Mouse (Mus musculus): ENCODE results near the gene Epha6. TPM values are rescaled to one million over a fixed set of nuclear protein-coding genes. Genes with fewer than 3 reads are reported as not detected.

The Epha6 gene
- polyA plus RNA-seq, 1 experiment from 2014 or later = not detected

- ATAC-seq = no peak
- Histone ChIP-seq H3K27me3 (replicated peaks; ENCODE audit: insufficient read depth, low read length) (no peaks in the 10 kb centered on the region), H3K27ac (ENCODE audit: low read length) (no peak overlapping the region), H3K36me3 (ENCODE audit: insufficient read depth, low read length) (no peaks in the 10 kb centered on the region), H3K4me3 (ENCODE audit: low read depth, low read length) (no peak overlapping the region), H3K4me1 (ENCODE audit: insufficient read depth, low read depth, low read length) (no peaks in the 10 kb centered on the region), H3K9me3 (ENCODE audit: low read length) (no peaks in the 10 kb centered on the region), H3K9ac (replicated peaks; ENCODE audit: low read depth) (no peak overlapping the region), H3K4me2 (replicated peaks; ENCODE audit: low read depth, low read length) (no peak overlapping the region)
- TF ChIP-seq EP300 (IDR thresholded peaks at IDR 0.05) = no peak
- TF ChIP-seq CTCF (IDR thresholded peaks at IDR 0.05) = no peak
- DNase-seq (ENCODE audit: low spot score) = no peak
- 64% methylated on average over 2 of the region's 2 CpGs for WGBS
Measured at GRCm38 (mm10) chr16:60274109-60274508, 331.2 kb downstream of the Epha6 start.

GRCm38 (mm10) chr16:60266367-60267351 lies 338.7 kb downstream of the Epha6 start:
- ATAC-seq (no peak), DNase-seq (ENCODE audit: low spot score) (no peak)
- no peak overlapping the region for H3K4me3 ChIP-seq (ENCODE audit: low read depth, low read length)
- no peaks in the 10 kb centered on the region for H3K27me3 ChIP-seq (replicated peaks; ENCODE audit: insufficient read depth, low read length)
- TF ChIP-seq CTCF (IDR thresholded peaks at IDR 0.05) = no peak
- no peak for TF ChIP-seq EP300 (IDR thresholded peaks at IDR 0.05)
- no peak overlapping the region for H3K27ac ChIP-seq (ENCODE audit: low read length)
- H3K9me3 ChIP-seq (ENCODE audit: low read length) = no peaks in the 10 kb centered on the region
- WGBS = 79% methylated on average over 9 of the region's 9 CpGs
- no peak overlapping the region for H3K4me2 ChIP-seq (replicated peaks; ENCODE audit: low read depth, low read length)
- no peaks in the 10 kb centered on the region for H3K36me3 ChIP-seq (ENCODE audit: insufficient read depth, low read length)
- H3K9ac ChIP-seq (replicated peaks; ENCODE audit: low read depth) = no peak overlapping the region
- H3K4me1 ChIP-seq (ENCODE audit: insufficient read depth, low read depth, low read length) = no peaks in the 10 kb centered on the region

DNA sequence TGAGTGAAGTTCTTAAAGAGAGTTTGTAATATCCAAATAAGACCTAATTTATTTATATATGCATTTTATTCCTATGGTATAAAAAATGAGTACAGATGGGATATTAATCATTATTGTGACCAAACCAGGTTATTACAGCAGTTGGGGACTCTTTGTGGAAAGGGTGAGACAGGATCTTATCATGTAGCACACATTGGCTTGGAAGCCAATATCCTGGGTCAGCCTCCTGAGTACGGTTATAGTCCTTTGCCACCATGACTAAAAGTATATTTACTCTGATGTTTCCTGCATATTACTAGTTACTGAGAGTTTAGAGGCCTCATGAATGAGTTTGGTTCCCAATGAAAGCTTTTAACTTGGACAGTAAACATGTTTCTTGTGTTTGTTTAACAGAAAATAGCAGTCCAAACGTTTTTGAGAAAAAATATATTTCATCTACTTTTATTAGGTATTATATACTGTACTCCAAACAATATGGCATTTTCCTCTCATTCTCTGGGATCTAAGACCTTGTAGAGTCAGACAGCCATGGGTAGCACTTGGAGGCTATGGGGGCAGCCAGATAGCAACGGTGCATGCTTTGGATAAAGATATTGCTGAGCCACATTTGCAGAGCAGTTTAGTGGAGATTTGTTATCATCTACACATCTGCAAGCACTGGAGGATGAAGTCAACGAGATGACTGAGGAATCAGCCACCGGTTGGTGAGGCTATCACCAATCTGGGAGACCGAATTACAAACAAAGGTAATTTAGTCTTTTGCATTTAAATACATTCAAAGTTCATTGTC lies 340.4 kb downstream of the Epha6 start:
- H3K9me3 ChIP-seq (ENCODE audit: low read length) = no peaks in the 10 kb centered on the region
- no peak overlapping the region for H3K4me2 ChIP-seq (replicated peaks; ENCODE audit: low read depth, low read length)
- TF ChIP-seq EP300 (IDR thresholded peaks at IDR 0.05) = no peak
- no peak for TF ChIP-seq CTCF (IDR thresholded peaks at IDR 0.05)
- no peak for DNase-seq (ENCODE audit: low spot score)
- H3K27ac ChIP-seq (ENCODE audit: low read length) = no peak overlapping the region
- H3K36me3 ChIP-seq (ENCODE audit: insufficient read depth, low read length) = no peaks in the 10 kb centered on the region
- ATAC-seq = no peak
- H3K4me1 ChIP-seq (ENCODE audit: insufficient read depth, low read depth, low read length) = no peaks in the 10 kb centered on the region
- H3K27me3 ChIP-seq (replicated peaks; ENCODE audit: insufficient read depth, low read length) = no peaks in the 10 kb centered on the region
- H3K9ac ChIP-seq (replicated peaks; ENCODE audit: low read depth) = no peak overlapping the region
- no peak overlapping the region for H3K4me3 ChIP-seq (ENCODE audit: low read depth, low read length)
- 58% methylated on average over 6 of the region's 6 CpGs for WGBS

DNA sequence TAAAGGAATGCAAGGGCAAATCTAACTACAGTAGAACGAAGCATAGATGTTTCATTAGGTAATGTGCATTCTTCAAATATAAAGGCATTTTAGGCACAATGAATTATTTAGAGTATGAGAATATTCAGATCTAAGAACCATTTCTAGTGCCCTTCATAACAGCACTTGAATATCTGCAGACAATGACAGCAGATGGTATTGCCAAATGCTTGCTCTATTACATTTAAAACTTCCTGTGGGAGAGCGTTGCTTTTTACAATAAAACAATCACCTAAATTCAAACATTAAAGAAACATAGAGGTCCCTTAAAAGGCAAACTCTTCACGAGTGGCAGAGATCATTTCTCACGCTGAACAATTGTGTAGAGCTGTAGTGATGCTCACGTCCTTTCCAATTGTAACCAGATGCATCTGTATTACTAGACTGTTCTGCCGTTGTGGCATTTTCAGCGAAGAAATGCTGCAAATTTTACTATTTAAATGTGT lies 347.1 kb downstream of the Epha6 start:
- no peak overlapping the region for H3K4me3 ChIP-seq (ENCODE audit: low read depth, low read length)
- no peak for TF ChIP-seq CTCF (IDR thresholded peaks at IDR 0.05)
- no peak for TF ChIP-seq EP300 (IDR thresholded peaks at IDR 0.05)
- no peak overlapping the region for H3K27ac ChIP-seq (ENCODE audit: low read length)
- DNase-seq (ENCODE audit: low spot score) (no peak), ATAC-seq (no peak)
- H3K9ac ChIP-seq (replicated peaks; ENCODE audit: low read depth) = no peak overlapping the region
- no peaks in the 10 kb centered on the region for H3K4me1 ChIP-seq (ENCODE audit: insufficient read depth, low read depth, low read length)
- no peaks in the 10 kb centered on the region for H3K36me3 ChIP-seq (ENCODE audit: insufficient read depth, low read length)
- no peak overlapping the region for H3K4me2 ChIP-seq (replicated peaks; ENCODE audit: low read depth, low read length)
- WGBS = 76% methylated on average over 7 of the region's 7 CpGs
- no peaks in the 10 kb centered on the region for H3K9me3 ChIP-seq (ENCODE audit: low read length)
- no peaks in the 10 kb centered on the region for H3K27me3 ChIP-seq (replicated peaks; ENCODE audit: insufficient read depth, low read length)

- H3K4me1 ChIP-seq (ENCODE audit: insufficient read depth, low read depth, low read length) = no peaks in the 10 kb centered on the region
- DNase-seq (ENCODE audit: low spot score) = no peak
- H3K36me3 ChIP-seq (ENCODE audit: insufficient read depth, low read length) = no peaks in the 10 kb centered on the region
- no peak for TF ChIP-seq EP300 (IDR thresholded peaks at IDR 0.05)
- TF ChIP-seq CTCF (IDR thresholded peaks at IDR 0.05) = no peak
- H3K27me3 ChIP-seq (replicated peaks; ENCODE audit: insufficient read depth, low read length) = no peaks in the 10 kb centered on the region
- H3K9ac ChIP-seq (replicated peaks; ENCODE audit: low read depth) = no peak overlapping the region
- no peak overlapping the region for H3K4me3 ChIP-seq (ENCODE audit: low read depth, low read length)
- no peak overlapping the region for H3K4me2 ChIP-seq (replicated peaks; ENCODE audit: low read depth, low read length)
- WGBS = 59% methylated on average over 2 of the region's 2 CpGs
- no peak overlapping the region for H3K27ac ChIP-seq (ENCODE audit: low read length)
- H3K9me3 ChIP-seq (ENCODE audit: low read length) = no peaks in the 10 kb centered on the region
- ATAC-seq = no peak
Measured at GRCm38 (mm10) chr16:60257623-60258022, 347.7 kb downstream of the Epha6 start.

- no peaks in the 10 kb centered on the region for H3K4me1 ChIP-seq (ENCODE audit: insufficient read depth, low read depth, low read length)
- H3K36me3 ChIP-seq (ENCODE audit: insufficient read depth, low read length) = no peaks in the 10 kb centered on the region
- H3K27me3 ChIP-seq (replicated peaks; ENCODE audit: insufficient read depth, low read length) = no peaks in the 10 kb centered on the region
- no peak overlapping the region for H3K27ac ChIP-seq (ENCODE audit: low read length)
- no peak overlapping the region for H3K4me3 ChIP-seq (ENCODE audit: low read depth, low read length)
- 68% methylated on average over 4 of the region's 4 CpGs for WGBS
- DNase-seq (ENCODE audit: low spot score) = no peak
- no peak for ATAC-seq
- no peak overlapping the region for H3K4me2 ChIP-seq (replicated peaks; ENCODE audit: low read depth, low read length)
- no peaks in the 10 kb centered on the region for H3K9me3 ChIP-seq (ENCODE audit: low read length)
- no peak overlapping the region for H3K9ac ChIP-seq (replicated peaks; ENCODE audit: low read depth)
- TF ChIP-seq CTCF (IDR thresholded peaks at IDR 0.05) = no peak
- TF ChIP-seq EP300 (IDR thresholded peaks at IDR 0.05) = no peak
Measured at GRCm38 (mm10) chr16:60257044-60257443, 348.3 kb downstream of the Epha6 start.

Measured in lung, postnatal 0 days (tissue).